Mouse (Mus musculus) lung, postnatal 0 days (tissue): ENCODE measurements at regions not wholly inside any gene's neighbourhood (a gene's known extent, or its start where the extent isn't known, plus 50 kb on each side); places are given as distances from the start of the nearest gene placed in this dataset.

Experiments
- CTCF ChIP-seq: IDR thresholded peaks from 2 replicates; pipeline ENCODE4 v1.5.1; 2016; ENCODE audit warnings: antibody characterized with exemption, mild to moderate bottlenecking
- EP300 ChIP-seq: IDR thresholded peaks from 2 replicates; pipeline ENCODE4 v1.6.1; 2016; ENCODE audit warnings: antibody characterized with exemption, mild to moderate bottlenecking, control low read depth

DNA sequence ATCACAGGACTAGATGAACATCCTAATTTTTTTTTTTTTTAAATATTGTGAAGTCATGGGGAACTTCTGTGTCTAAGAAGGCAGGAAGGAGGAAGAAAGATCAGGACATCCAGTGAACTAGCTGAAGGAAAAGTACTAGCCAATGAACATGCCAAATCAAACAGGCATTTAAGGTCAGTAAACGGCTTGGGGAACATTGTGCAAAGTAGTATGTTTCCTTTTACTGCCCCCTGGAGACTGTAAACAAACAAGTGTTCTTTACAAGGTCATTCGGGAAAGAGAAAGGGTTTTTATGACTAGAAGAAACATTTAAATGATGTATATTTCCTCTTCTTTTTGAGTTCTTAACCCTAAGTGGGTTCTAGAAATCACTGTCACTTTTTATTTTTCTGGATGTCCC lies 400.6 kb upstream of the Nova1 start:
- TF ChIP-seq CTCF = 0 out of 2 replicates have a peak, but pooled peaks have one; percentile 11
- no peak for TF ChIP-seq EP300
